In genomic region chr13:98030959-98031641, GRCm38 (mm10) we compare ENCODE assay signal across 8 mouse cellular contexts.
A peak's percentile ranks its signal among the peaks of the same experiment; 100 is the strongest.
DNase-seq lines count a peak whose midpoint lies in the region; ATAC-seq lines count a peak whose summit lies in the region.

No protein-coding gene starts in this region.

- H3K4me1 ChIP-seq in midbrain, embryonic 12.5 days = peaks cover 15% of the 10 kb centered on the region

- ATAC-seq in midbrain, embryonic 12.5 days (ENCODE audit: low FRiP score, low read depth) = peak; percentile 62

- peak overlapping the region; percentile 45 for H3K4me2 ChIP-seq in midbrain, embryonic 12.5 days (replicated peaks)

- H3K9ac ChIP-seq in midbrain, embryonic 12.5 days (replicated peaks) = 0 out of 2 replicates have a peak overlapping the region, but pooled peaks have one; percentile 28

- H3K9me3 ChIP-seq in midbrain, embryonic 12.5 days = no peaks in the 10 kb centered on the region

- 0 out of 2 replicates have a peak, but pooled peaks cover 4% of the 10 kb centered on the region for H3K27me3 ChIP-seq in midbrain, embryonic 12.5 days

- no peak overlapping the region for H3K27ac ChIP-seq in midbrain, embryonic 12.5 days (replicated peaks)

- DNase-seq in urinary bladder, adult 18-20 months (ENCODE audit: low spot score in 2 of 2) = peak; percentile 55 to 76
- no peak for DNase-seq in urinary bladder, adult 2 months (ENCODE audit: low spot score)
- DNase-seq in embryo, embryonic 9.5 days (ENCODE audit: extremely low spot score) = peak; percentile 87
- peak; percentile 97 for DNase-seq in heart, adult 11 months
- peak; percentile 71 for DNase-seq in kidney, adult 11 months
- DNase-seq in left cerebral cortex, postnatal 4 days = peak; percentile 77
- DNase-seq in skeletal muscle tissue, adult 2 months (ENCODE audit: low read depth, low spot score) = peak; percentile 69

- H3K36me3 ChIP-seq in midbrain, embryonic 12.5 days = no peaks in the 10 kb centered on the region

- peak overlapping the region; percentile 20; the same call in 1 of the 2 replicates for H3K4me3 ChIP-seq in midbrain, embryonic 12.5 days

- intact Hi-C loops in left cerebral cortex, postnatal 4 days (cut with DNase I) = loop anchor here (5.0 kb wide), 2 partner anchors 191 to 211 kb away; no protein-coding TSS in a partner anchor

- 14% methylated on average over 16 of the region's 16 CpGs for WGBS in midbrain, embryonic 12.5 days
